ENCODE assay signal across 8 mouse cellular contexts in genomic region chr16:37812474-37812886, GRCm38 (mm10). TPM values are rescaled to one million over a fixed set of nuclear protein-coding genes. Genes with fewer than 3 reads are reported as not detected.
DNase-seq lines count a peak whose midpoint lies in the region; ATAC-seq lines count a peak whose summit lies in the region.

No protein-coding gene starts in this region.

- peaks cover 36% of the 10 kb centered on the region for H3K36me3 ChIP-seq in embryonic facial prominence, embryonic 12.5 days
- peaks cover 46% of the 10 kb centered on the region for H3K36me3 ChIP-seq in embryonic facial prominence, embryonic 10.5 days (replicated peaks)
- H3K36me3 ChIP-seq in embryonic facial prominence, embryonic 15.5 days: peaks cover 17% of the 10 kb centered on the region
- H3K36me3 ChIP-seq in hindbrain, embryonic 14.5 days (replicated peaks; ENCODE audit: control insufficient read depth, insufficient read depth): no peaks in the 10 kb centered on the region; the same call in 1 of the 2 replicates
- H3K36me3 ChIP-seq in midbrain, embryonic 13.5 days: 0 out of 2 replicates have a peak, but pooled peaks cover 2% of the 10 kb centered on the region

- no peak overlapping the region for H3K4me2 ChIP-seq in embryonic facial prominence, embryonic 12.5 days (replicated peaks)
- no peak overlapping the region for H3K4me2 ChIP-seq in embryonic facial prominence, embryonic 15.5 days (replicated peaks)
- no peak overlapping the region; the same call in 1 of the 2 replicates for H3K4me2 ChIP-seq in hindbrain, embryonic 14.5 days (replicated peaks)
- H3K4me2 ChIP-seq in midbrain, embryonic 13.5 days (replicated peaks): no peak overlapping the region

- H3K4me1 ChIP-seq in embryonic facial prominence, embryonic 12.5 days: peaks cover 48% of the 10 kb centered on the region
- peaks cover 39% of the 10 kb centered on the region for H3K4me1 ChIP-seq in embryonic facial prominence, embryonic 10.5 days
- H3K4me1 ChIP-seq in embryonic facial prominence, embryonic 15.5 days: peaks cover 52% of the 10 kb centered on the region
- peaks cover 25% of the 10 kb centered on the region for H3K4me1 ChIP-seq in hindbrain, embryonic 14.5 days (replicated peaks; ENCODE audit: control insufficient read depth, insufficient read depth, low read length)
- H3K4me1 ChIP-seq in midbrain, embryonic 13.5 days (replicated peaks): peaks cover 36% of the 10 kb centered on the region

- 0 out of 2 replicates have a peak overlapping the region, but pooled peaks have one; percentile 4 for H3K27ac ChIP-seq in embryonic facial prominence, embryonic 12.5 days
- H3K27ac ChIP-seq in embryonic facial prominence, embryonic 10.5 days (replicated peaks): no peak overlapping the region
- H3K27ac ChIP-seq in embryonic facial prominence, embryonic 15.5 days (replicated peaks): peak overlapping the region; percentile 39
- peak overlapping the region; percentile 71 for H3K27ac ChIP-seq in hindbrain, embryonic 14.5 days
- H3K27ac ChIP-seq in midbrain, embryonic 13.5 days: peak overlapping the region; percentile 59

- no peaks in the 10 kb centered on the region for H3K27me3 ChIP-seq in embryonic facial prominence, embryonic 12.5 days
- no peaks in the 10 kb centered on the region for H3K27me3 ChIP-seq in embryonic facial prominence, embryonic 10.5 days (replicated peaks; ENCODE audit: low read depth, poor library complexity, severe bottlenecking)
- no peaks in the 10 kb centered on the region for H3K27me3 ChIP-seq in embryonic facial prominence, embryonic 15.5 days
- H3K27me3 ChIP-seq in hindbrain, embryonic 14.5 days (ENCODE audit: control insufficient read depth, insufficient read depth, low read length): no peaks in the 10 kb centered on the region
- no peaks in the 10 kb centered on the region for H3K27me3 ChIP-seq in midbrain, embryonic 13.5 days

- DNase-seq in embryonic facial prominence, embryonic 10.5 days (ENCODE audit: low spot score): no peak
- peak; percentile 70 for DNase-seq in adrenal gland, adult 2 months
- peak; percentile 78 for DNase-seq in hindbrain, embryonic 14.5 days (ENCODE audit: low spot score)
- peak; percentile 32 to 35 for DNase-seq in layer of hippocampus, postnatal 25 days (ENCODE audit: extremely low spot score in 1 of 2, low spot score in 1 of 2)

- ATAC-seq in embryonic facial prominence, embryonic 12.5 days (ENCODE audit: insufficient number of reproducible peaks, insufficient read depth, low FRiP score, low TSS enrichment): no peak
- ATAC-seq in embryonic facial prominence, embryonic 15.5 days (ENCODE audit: insufficient number of reproducible peaks, low FRiP score, low TSS enrichment, low read depth): no peak
- peak; percentile 82 for ATAC-seq in hindbrain, embryonic 14.5 days (ENCODE audit: low FRiP score)
- peak; percentile 73 for ATAC-seq in midbrain, embryonic 13.5 days
- ATAC-seq in monocyte, adult 5-6 weeks (replicated peaks; ENCODE audit: insufficient number of reproducible peaks, low FRiP score, low TSS enrichment, poor library complexity, severe bottlenecking): no peak

- WGBS in embryonic facial prominence, embryonic 12.5 days: 64% methylated on average over 9 of the region's 9 CpGs
- WGBS in embryonic facial prominence, embryonic 10.5 days: 66% methylated on average over 9 of the region's 9 CpGs
- WGBS in embryonic facial prominence, embryonic 15.5 days: 58% methylated on average over 9 of the region's 9 CpGs
- 36% methylated on average over 9 of the region's 9 CpGs for WGBS in hindbrain, embryonic 14.5 days
- 51% methylated on average over 9 of the region's 9 CpGs for WGBS in midbrain, embryonic 13.5 days

- no peaks in the 10 kb centered on the region for H3K9me3 ChIP-seq in embryonic facial prominence, embryonic 12.5 days
- H3K9me3 ChIP-seq in embryonic facial prominence, embryonic 10.5 days: no peaks in the 10 kb centered on the region; the same call in 1 of the 2 replicates
- no peaks in the 10 kb centered on the region for H3K9me3 ChIP-seq in embryonic facial prominence, embryonic 15.5 days (replicated peaks)
- no peaks in the 10 kb centered on the region for H3K9me3 ChIP-seq in hindbrain, embryonic 14.5 days (ENCODE audit: control insufficient read depth, low read length)
- no peaks in the 10 kb centered on the region for H3K9me3 ChIP-seq in midbrain, embryonic 13.5 days

- no peak overlapping the region for H3K9ac ChIP-seq in embryonic facial prominence, embryonic 12.5 days
- no peak overlapping the region for H3K9ac ChIP-seq in embryonic facial prominence, embryonic 15.5 days
- H3K9ac ChIP-seq in hindbrain, embryonic 14.5 days: peak overlapping the region; percentile 37
- peak overlapping the region; percentile 34; the same call in 1 of the 2 replicates for H3K9ac ChIP-seq in midbrain, embryonic 13.5 days (replicated peaks)

- no peak overlapping the region for H3K4me3 ChIP-seq in embryonic facial prominence, embryonic 12.5 days
- H3K4me3 ChIP-seq in embryonic facial prominence, embryonic 10.5 days: no peak overlapping the region
- H3K4me3 ChIP-seq in embryonic facial prominence, embryonic 15.5 days (replicated peaks): no peak overlapping the region
- no peak overlapping the region for H3K4me3 ChIP-seq in hindbrain, embryonic 14.5 days (replicated peaks; ENCODE audit: low read length)
- H3K4me3 ChIP-seq in midbrain, embryonic 13.5 days (replicated peaks): no peak overlapping the region

RNA-seq across cellular contexts. Expression of gene Fstl1, which starts 35.8 kb away (rescaled TPM):
- polyA plus RNA-seq in embryonic facial prominence, embryonic 12.5 days (2016; fragmentation: Nextera tagmentation; extraction: Ambion mirVana): 512 and 537 TPM in 2 replicates
- polyA plus RNA-seq in embryonic facial prominence, embryonic 10.5 days (2016; fragmentation: Nextera tagmentation; extraction: Ambion mirVana): 192 and 210 TPM in 2 replicates
- 10 to 100 TPM; 39.3 to 56.7 TPM for total RNA-seq in adrenal gland, adult 2 months (2021)
- polyA plus RNA-seq in adrenal gland, adult 2 months (2012; rRNA removed): 8.0 and 8.6 TPM in 2 replicates
- polyA plus RNA-seq in embryonic facial prominence, embryonic 15.5 days (2015; fragmentation: Nextera tagmentation; extraction: Ambion mirVana): 725 and 741 TPM in 2 replicates
- polyA plus RNA-seq in hindbrain, embryonic 14.5 days (2014; fragmentation: Nextera tagmentation; extraction: Ambion mirVana): 111 and 126 TPM in 2 replicates
- total RNA-seq in layer of hippocampus, postnatal 25 days (2021): 10 to 100 TPM; 32.0 to 36.1 TPM
- polyA plus RNA-seq in midbrain, embryonic 13.5 days (2015; fragmentation: Nextera tagmentation; extraction: Ambion mirVana): 98.9 and 99.0 TPM in 2 replicates
- 0.68 TPM in 1 of 3 replicates, not detected in the others for total RNA-seq in monocyte, adult 5-6 weeks (2017)

RNA-seq across cellular contexts. Expression of gene Gm36028, which starts 48.5 kb away (rescaled TPM):
- 0.24 and 0.28 TPM in 2 replicates for polyA plus RNA-seq in embryonic facial prominence, embryonic 12.5 days (2016; fragmentation: Nextera tagmentation; extraction: Ambion mirVana)
- 0.62 and 0.85 TPM in 2 replicates for polyA plus RNA-seq in embryonic facial prominence, embryonic 10.5 days (2016; fragmentation: Nextera tagmentation; extraction: Ambion mirVana)
- under 1 TPM in 1 of 2 experiments, not detected in 1; 0.69 TPM for total RNA-seq in adrenal gland, adult 2 months (2021)
- 0.24 TPM in 1 of 2 replicates, not detected in the other for polyA plus RNA-seq in adrenal gland, adult 2 months (2012; rRNA removed)
- polyA plus RNA-seq in embryonic facial prominence, embryonic 15.5 days (2015; fragmentation: Nextera tagmentation; extraction: Ambion mirVana): 0.19 and 0.20 TPM in 2 replicates
- not detected in 2 replicates for polyA plus RNA-seq in hindbrain, embryonic 14.5 days (2014; fragmentation: Nextera tagmentation; extraction: Ambion mirVana)
- not detected for total RNA-seq in layer of hippocampus, postnatal 25 days (2021)
- polyA plus RNA-seq in midbrain, embryonic 13.5 days (2015; fragmentation: Nextera tagmentation; extraction: Ambion mirVana): 0.19 and 0.24 TPM in 2 replicates
- total RNA-seq in monocyte, adult 5-6 weeks (2017): not detected in 3 replicates

RNA-seq across cellular contexts. Expression of gene Lrrc58, which starts 55.7 kb away (rescaled TPM):
- 62.2 and 65.7 TPM in 2 replicates for polyA plus RNA-seq in embryonic facial prominence, embryonic 12.5 days (2016; fragmentation: Nextera tagmentation; extraction: Ambion mirVana)
- 68.3 and 68.9 TPM in 2 replicates for polyA plus RNA-seq in embryonic facial prominence, embryonic 10.5 days (2016; fragmentation: Nextera tagmentation; extraction: Ambion mirVana)
- 100 to 1,000 TPM; 134 to 204 TPM for total RNA-seq in adrenal gland, adult 2 months (2021)
- polyA plus RNA-seq in adrenal gland, adult 2 months (2012; rRNA removed): 29.0 and 30.5 TPM in 2 replicates
- polyA plus RNA-seq in embryonic facial prominence, embryonic 15.5 days (2015; fragmentation: Nextera tagmentation; extraction: Ambion mirVana): 53.8 and 56.7 TPM in 2 replicates
- polyA plus RNA-seq in hindbrain, embryonic 14.5 days (2014; fragmentation: Nextera tagmentation; extraction: Ambion mirVana): 57.1 and 59.9 TPM in 2 replicates
- 100 to 1,000 TPM; 102 to 104 TPM for total RNA-seq in layer of hippocampus, postnatal 25 days (2021)
- polyA plus RNA-seq in midbrain, embryonic 13.5 days (2015; fragmentation: Nextera tagmentation; extraction: Ambion mirVana): 41.3 and 43.1 TPM in 2 replicates
- 18.5 to 20.5 TPM (median 19.4 TPM) in 3 replicates for total RNA-seq in monocyte, adult 5-6 weeks (2017)

Comparison
In these comparisons a context has a peak if more than half of its experiments do, and no peak if none do; other contexts are left out.
1. ATAC-seq: peak in hindbrain, embryonic 14.5 days (single experiment) and midbrain, embryonic 13.5 days (single experiment); none in embryonic facial prominence, embryonic 12.5 days (single experiment), embryonic facial prominence, embryonic 15.5 days (single experiment) and monocyte, adult 5-6 weeks (single experiment).
2. H3K9ac ChIP-seq: peak in hindbrain, embryonic 14.5 days (single experiment) and midbrain, embryonic 13.5 days (single experiment); none in embryonic facial prominence, embryonic 12.5 days (single experiment) and embryonic facial prominence, embryonic 15.5 days (single experiment).
3. RNA of gene Fstl1, which starts 35.8 kb away (polyA plus RNA-seq): 725 to 741 TPM in embryonic facial prominence, embryonic 15.5 days, 512 to 537 TPM in embryonic facial prominence, embryonic 12.5 days, 192 to 210 TPM in embryonic facial prominence, embryonic 10.5 days, 111 to 126 TPM in hindbrain, embryonic 14.5 days and 98.9 to 99.0 TPM in midbrain, embryonic 13.5 days; 8.0 to 8.6 TPM in adrenal gland, adult 2 months; every median in the first group is over 10 times any median in the second.